Mouse (Mus musculus) midbrain, embryonic 16.5 days (tissue): Measurements from ENCODE around the gene Kti12. TPM values are rescaled to one million over a fixed set of nuclear protein-coding genes. Genes with fewer than 3 reads are reported as not detected.

Experiments
- ATAC-seq: fragments of 200-750 bp; cut with Nextera tagmentation; 2 replicates; pipeline ENCODE4 v1.8.0; 2017; ENCODE audit warnings: moderate TSS enrichment
- H3K27ac ChIP-seq: fragments of 300-500 bp; sonication (generic); 2 replicates; pipeline ENCODE4 v1.5.1; 2014; ENCODE audit warnings: mild to moderate bottlenecking, low read length, mixed read lengths
- H3K27me3 ChIP-seq: fragments of 300-500 bp; sonication (generic); 2 replicates; pipeline ENCODE4 v1.6.1; 2014; ENCODE audit warnings: low read depth, low read length, mixed read lengths; ENCODE audit not compliant: control insufficient read depth, insufficient read depth
- H3K36me3 ChIP-seq: fragments of 300-500 bp; sonication (generic); 2 replicates; pipeline ENCODE4 v1.6.1; 2014; ENCODE audit warnings: mild to moderate bottlenecking, low read length, moderate library complexity, mixed read lengths; ENCODE audit not compliant: control insufficient read depth, insufficient read depth
- H3K4me1 ChIP-seq: fragments of 300-500 bp; sonication (generic); 2 replicates; pipeline ENCODE4 v1.6.1; 2014; ENCODE audit warnings: mild to moderate bottlenecking, low read length, mixed read lengths; ENCODE audit not compliant: control insufficient read depth, insufficient read depth
- H3K4me2 ChIP-seq: fragments of 300-500 bp; sonication (generic); 2 replicates; pipeline ENCODE4 v1.6.1; 2014; ENCODE audit warnings: mild to moderate bottlenecking, low read length, mixed read lengths
- H3K4me3 ChIP-seq: fragments of 300-500 bp; sonication (generic); 2 replicates; pipeline ENCODE4 v1.5.1; 2014; ENCODE audit warnings: low read depth, mild to moderate bottlenecking, low read length, moderate library complexity, mixed read lengths
- H3K9ac ChIP-seq: fragments of 300-500 bp; sonication (generic); 2 replicates; pipeline ENCODE4 v1.6.1; 2014; ENCODE audit warnings: low read depth, low read length, mixed read lengths
- H3K9me3 ChIP-seq: fragments of 300-500 bp; sonication (generic); replicated peaks from 2 replicates; pipeline ENCODE4 v1.6.1; 2014; ENCODE audit warnings: mild to moderate bottlenecking, low read length, mixed read lengths; ENCODE audit not compliant: control insufficient read depth, poor library complexity, severe bottlenecking
- WGBS: fragments of 180-500 bp; shearing (Covaris S2); extraction: QIAGEN DNeasy Blood & Tissue Kit; methylation state at CpG from one replicate; pipeline ENCODE4 v1.1.7; 2014; 5-methylcytosine and 5-hydroxymethylcytosine counted together
- polyA plus RNA-seq: library from polyadenylated mRNA; unstranded; fragments of >200 nt; fragmentation: Nextera tagmentation; extraction: Ambion mirVana; gene quantifications from 2 replicates; pipeline ENCODE4 v1.2.1, GENCODE M21; 2015

Gene Kti12
- polyA plus RNA-seq, 1 experiment from 2014 or later: 22.4 TPM

- 0 out of 2 replicates have a peak, but pooled peaks cover 2% of the 10 kb centered on the region for H3K36me3 ChIP-seq
- ATAC-seq: no peak
- H3K27me3 ChIP-seq: no peaks in the 10 kb centered on the region
- H3K9me3 ChIP-seq: no peaks in the 10 kb centered on the region
- no peak overlapping the region for H3K9ac ChIP-seq
- H3K4me2 ChIP-seq: no peak overlapping the region
- H3K4me3 ChIP-seq: no peak overlapping the region
- no peak overlapping the region for H3K27ac ChIP-seq
- H3K4me1 ChIP-seq: peaks cover 4% of the 10 kb centered on the region; the same call in 1 of the 2 replicates
Measured at GRCm38 (mm10) chr4:108843336-108843735, 4.2 kb upstream of the Kti12 start.

DNA sequence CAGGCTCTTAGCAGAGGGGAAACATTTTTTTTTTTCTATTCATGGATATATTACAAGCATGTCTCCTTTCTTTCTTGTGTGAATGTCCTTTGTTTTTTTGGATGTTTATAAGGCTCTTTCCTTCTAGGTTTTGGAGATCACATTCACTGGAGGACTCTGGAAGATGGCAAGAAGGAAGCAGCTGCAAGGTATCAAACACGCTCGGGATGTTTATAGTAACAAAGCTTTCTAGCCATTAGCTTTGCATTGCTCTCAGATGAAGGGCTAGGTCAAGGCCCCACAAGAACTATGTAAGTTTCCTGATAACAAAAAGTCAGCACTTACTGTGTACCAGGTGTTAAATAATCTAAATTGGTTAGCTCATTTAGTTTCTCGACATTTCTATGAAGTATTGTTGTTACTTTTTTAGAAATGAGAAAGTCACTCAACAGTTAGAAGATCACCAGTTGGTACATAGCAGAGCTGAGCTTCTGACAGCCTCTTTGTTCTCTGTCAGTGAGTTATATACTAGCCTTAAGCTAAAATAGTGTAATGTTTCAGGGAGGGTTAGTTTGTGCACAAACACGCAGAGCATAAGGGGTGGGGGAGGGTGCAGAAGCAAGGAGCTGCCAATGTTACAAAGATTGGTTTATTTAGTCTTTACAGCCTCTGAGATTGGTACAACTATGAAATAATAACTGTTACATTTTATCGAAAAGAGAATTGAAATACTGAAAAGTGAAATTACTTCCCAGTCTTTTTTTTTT, 1.6 kb upstream of the Kti12 start:
- Histone ChIP-seq H3K36me3 (peaks cover 4% of the 10 kb centered on the region; the same call in 1 of the 2 replicates), H3K27me3 (no peaks in the 10 kb centered on the region), H3K4me1 (peaks cover 25% of the 10 kb centered on the region), H3K9me3 (no peaks in the 10 kb centered on the region), H3K9ac (no peak overlapping the region), H3K4me2 (no peak overlapping the region), H3K27ac (no peak overlapping the region), H3K4me3 (no peak overlapping the region)
- ATAC-seq: no peak
- 95% methylated on average over 5 of the region's 5 CpGs for WGBS

DNA sequence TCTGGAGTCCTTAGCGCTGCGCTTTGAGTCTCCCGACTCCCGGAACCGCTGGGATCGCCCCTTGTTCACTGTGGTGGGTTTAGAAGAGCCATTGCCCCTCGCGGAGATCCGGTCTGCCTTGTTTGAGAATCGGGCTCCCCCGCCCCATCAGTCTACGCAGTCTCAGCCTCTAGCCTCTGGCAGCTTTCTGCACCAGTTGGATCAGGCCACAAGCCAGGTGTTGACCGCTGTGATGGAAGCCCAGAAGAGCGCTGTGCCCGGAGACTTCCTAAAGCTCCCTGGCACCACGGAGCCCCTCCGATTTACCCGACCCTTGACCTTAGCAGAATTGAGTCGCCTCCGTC, 892 bp downstream of the Kti12 start, which contains the start of gene A730015C16Rik:
Gene A730015C16Rik (minus strand): TSS at position 115 of the 344 bp plus-strand sequence.
- WGBS: 14% methylated on average over 20 of the region's 20 CpGs
- no peaks in the 10 kb centered on the region for H3K27me3 ChIP-seq
- peak; percentile 36; the same call in 1 of the 2 replicates for ATAC-seq
- no peaks in the 10 kb centered on the region for H3K9me3 ChIP-seq
- H3K4me2 ChIP-seq: peak within 1 kb of the TSS; percentile 99
- peaks cover 4% of the 10 kb centered on the region; the same call in 1 of the 2 replicates for H3K36me3 ChIP-seq
- peaks cover 25% of the 10 kb centered on the region for H3K4me1 ChIP-seq
- H3K27ac ChIP-seq: peak within 1 kb of the TSS; percentile 84
- H3K4me3 ChIP-seq: peak within 1 kb of the TSS; percentile 93
- H3K9ac ChIP-seq: peak within 1 kb of the TSS; percentile 80

DNA sequence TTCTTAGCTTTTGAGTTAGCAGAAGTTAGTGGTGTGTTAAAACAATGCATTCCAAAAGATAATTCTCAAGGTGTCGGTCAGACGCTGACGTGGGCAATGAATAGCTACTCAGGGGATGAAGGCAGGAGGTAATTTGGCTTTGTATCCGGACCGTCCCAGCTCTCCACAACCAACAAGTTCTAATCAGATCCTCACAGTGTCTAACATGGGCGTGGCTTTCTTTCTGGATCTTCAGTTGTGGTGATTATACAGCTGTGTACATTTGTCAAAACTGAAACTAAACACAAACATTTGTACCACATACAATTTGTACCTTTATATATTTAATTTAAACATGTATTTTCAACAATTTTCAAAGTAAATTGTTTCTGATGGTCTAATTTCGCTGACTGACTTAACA, 19.2 kb downstream of the Kti12 start:
- WGBS: 89% methylated on average over 7 of the region's 7 CpGs
- no peaks in the 10 kb centered on the region for H3K27me3 ChIP-seq
- H3K4me3 ChIP-seq: no peak overlapping the region
- no peak overlapping the region for H3K4me2 ChIP-seq
- ATAC-seq: no peak
- no peaks in the 10 kb centered on the region for H3K4me1 ChIP-seq
- no peak overlapping the region for H3K9ac ChIP-seq
- H3K27ac ChIP-seq: no peak overlapping the region
- no peaks in the 10 kb centered on the region for H3K9me3 ChIP-seq
- H3K36me3 ChIP-seq: peaks cover 8% of the 10 kb centered on the region

DNA sequence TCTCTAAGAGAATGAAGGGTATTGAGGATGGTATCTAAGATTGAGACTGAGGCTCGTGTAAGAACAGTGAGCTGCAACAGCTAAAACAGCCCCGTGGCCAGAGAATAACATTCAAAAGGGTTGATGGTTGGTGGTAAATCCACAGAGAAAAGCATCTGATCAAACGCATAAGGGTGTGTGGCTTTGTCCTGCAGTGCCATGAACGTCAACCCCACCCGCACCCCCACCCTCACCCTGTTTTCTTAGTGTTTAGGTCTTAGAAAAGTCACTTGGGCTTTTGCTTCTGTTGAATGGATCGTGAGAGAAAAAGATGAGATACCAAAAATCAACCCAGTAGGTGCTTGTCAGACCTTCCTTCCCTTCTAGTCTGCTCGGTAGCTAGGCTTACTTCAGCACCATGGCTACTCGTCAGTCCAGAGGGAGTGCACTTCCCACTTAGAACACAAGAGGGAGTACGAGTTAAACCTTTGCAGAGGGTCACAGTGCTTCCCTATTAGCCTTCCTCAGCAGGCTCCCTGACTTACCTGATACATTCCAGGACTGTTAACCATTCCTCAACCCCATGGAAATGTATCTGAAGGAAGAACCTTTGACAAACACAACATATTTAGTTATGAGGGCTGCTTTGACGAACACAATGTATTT, 22.3 kb downstream of the Kti12 start:
- no peaks in the 10 kb centered on the region for H3K4me1 ChIP-seq
- no peak overlapping the region for H3K9ac ChIP-seq
- no peak overlapping the region for H3K4me2 ChIP-seq
- H3K4me3 ChIP-seq: no peak overlapping the region
- no peak overlapping the region for H3K27ac ChIP-seq
- H3K27me3 ChIP-seq: no peaks in the 10 kb centered on the region
- no peaks in the 10 kb centered on the region for H3K36me3 ChIP-seq
- no peaks in the 10 kb centered on the region for H3K9me3 ChIP-seq
- WGBS: 39% methylated on average over 10 of the region's 10 CpGs
- peak; percentile 95 for ATAC-seq

GRCm38 (mm10) chr4:108873746-108874145, 26.2 kb downstream of the Kti12 start:
- Histone ChIP-seq H3K36me3 (no peaks in the 10 kb centered on the region), H3K4me1 (peaks cover 3% of the 10 kb centered on the region; the same call in 1 of the 2 replicates), H3K4me3 (no peak overlapping the region), H3K27ac (no peak overlapping the region), H3K27me3 (no peaks in the 10 kb centered on the region), H3K9me3 (no peaks in the 10 kb centered on the region), H3K4me2 (no peak overlapping the region), H3K9ac (no peak overlapping the region)
- 89% methylated on average over 5 of the region's 5 CpGs for WGBS
- no peak for ATAC-seq

- H3K4me2 ChIP-seq: no peak overlapping the region
- H3K9ac ChIP-seq: no peak overlapping the region
- no peak for ATAC-seq
- no peaks in the 10 kb centered on the region for H3K36me3 ChIP-seq
- no peaks in the 10 kb centered on the region for H3K9me3 ChIP-seq
- no peaks in the 10 kb centered on the region for H3K27me3 ChIP-seq
- H3K4me3 ChIP-seq: no peak overlapping the region
- peaks cover 9% of the 10 kb centered on the region for H3K4me1 ChIP-seq
- 78% methylated on average over 6 of the region's 6 CpGs for WGBS
- no peak overlapping the region for H3K27ac ChIP-seq
Measured at GRCm38 (mm10) chr4:108877901-108878300, 30.3 kb downstream of the Kti12 start.

DNA sequence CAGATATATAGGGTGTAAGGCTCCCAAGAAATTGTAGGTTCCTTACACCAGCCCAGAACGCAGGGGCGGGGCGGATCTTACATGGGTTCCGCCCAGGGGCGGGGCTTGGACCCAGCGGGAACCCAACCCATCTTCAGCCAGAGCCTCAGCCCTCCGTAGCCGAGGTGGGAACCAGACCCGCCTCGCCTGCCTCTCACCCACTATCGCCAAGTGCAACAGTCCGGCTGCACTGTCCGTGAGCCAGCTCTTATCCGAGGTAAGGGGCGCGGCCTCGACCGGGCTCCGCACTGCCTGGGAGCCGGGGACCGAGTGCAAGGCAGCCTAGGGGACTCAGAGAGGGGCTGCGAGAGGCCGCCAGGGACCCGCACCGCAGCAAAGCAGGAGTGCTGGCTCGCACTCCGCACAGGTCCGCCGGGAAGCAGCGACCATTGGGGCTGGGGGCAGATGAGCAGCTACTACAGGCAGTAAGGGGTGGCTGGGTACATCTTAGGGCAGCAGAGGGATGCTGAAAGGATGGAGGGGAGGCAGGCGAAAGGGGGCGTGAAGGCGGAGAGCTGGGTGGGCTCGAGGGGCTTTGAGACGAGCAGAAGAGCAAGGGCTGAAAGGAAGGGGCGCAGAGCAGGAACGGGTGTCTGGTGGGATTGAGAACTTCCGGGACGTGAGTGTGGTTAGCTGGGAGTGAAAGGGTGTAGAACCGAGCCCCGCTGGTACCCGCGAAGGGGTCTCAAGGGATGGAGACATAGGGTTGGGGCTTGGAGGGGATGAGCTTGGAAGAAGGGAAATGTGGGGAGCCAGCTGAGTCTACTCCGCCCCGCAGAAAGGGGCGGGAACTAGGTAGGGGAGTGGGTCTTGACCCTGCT, 31.6 kb downstream of the Kti12 start, which contains the start of gene Rab3b:
Gene Rab3b (plus strand): TSS at position 101 of the 860 bp plus-strand sequence.
- H3K4me3 ChIP-seq: peak within 1 kb of the TSS; percentile 75
- ATAC-seq: peak; percentile 92
- WGBS: under 1% methylated on average over 46 of the region's 46 CpGs
- peaks cover 11% of the 10 kb centered on the region for H3K4me1 ChIP-seq
- H3K4me2 ChIP-seq: peak within 1 kb of the TSS; percentile 77
- H3K36me3 ChIP-seq: no peaks in the 10 kb centered on the region
- peak within 1 kb of the TSS; percentile 79 for H3K27ac ChIP-seq
- H3K9ac ChIP-seq: peak within 1 kb of the TSS; percentile 88
- no peaks in the 10 kb centered on the region for H3K27me3 ChIP-seq
- no peaks in the 10 kb centered on the region for H3K9me3 ChIP-seq
